Mouse (Mus musculus) neural tube, embryonic 11.5 days (tissue): ENCODE results near the gene Rsbn1l. TPM values are rescaled to one million over a fixed set of nuclear protein-coding genes. Genes with fewer than 3 reads are reported as not detected.

Experiments used
- ATAC-seq: fragments of 200-750 bp; cut with Nextera tagmentation; 2 replicates; pipeline ENCODE4 v1.8.0; 2017; ENCODE audit warnings: moderate number of reproducible peaks, mild to moderate bottlenecking, moderate TSS enrichment, moderate library complexity; ENCODE audit not compliant: insufficient read depth, low FRiP score, low TSS enrichment
- DNase-seq: peaks from one replicate; pipeline ENCODE4 v3.0.0-alpha.2; 2015; ENCODE audit warnings: low spot score
- H3K27ac ChIP-seq: fragments of 300-500 bp; sonication (generic); 2 replicates; pipeline ENCODE4 v1.5.1; 2014; ENCODE audit warnings: low read depth, mild to moderate bottlenecking, low read length
- H3K27me3 ChIP-seq: fragments of 300-500 bp; sonication (generic); 2 replicates; pipeline ENCODE4 v1.6.1; 2014; ENCODE audit warnings: mild to moderate bottlenecking, low read length, mixed read lengths; ENCODE audit not compliant: control insufficient read depth, insufficient read depth
- H3K36me3 ChIP-seq: fragments of 300-500 bp; sonication (generic); 2 replicates; pipeline ENCODE4 v1.6.1; 2014; ENCODE audit warnings: mild to moderate bottlenecking, low read length, moderate library complexity, mixed read lengths; ENCODE audit not compliant: control insufficient read depth, insufficient read depth
- H3K4me1 ChIP-seq: fragments of 300-500 bp; sonication (generic); 2 replicates; pipeline ENCODE4 v1.6.1; 2014; ENCODE audit warnings: low read length, mixed read lengths; ENCODE audit not compliant: control insufficient read depth, insufficient read depth
- H3K4me2 ChIP-seq: fragments of 300-500 bp; sonication (generic); 2 replicates; pipeline ENCODE4 v1.6.1; 2014; ENCODE audit warnings: low read depth, mild to moderate bottlenecking, moderate library complexity
- H3K4me3 ChIP-seq: fragments of 300-500 bp; sonication (generic); 2 replicates; pipeline ENCODE4 v1.5.1; 2014; ENCODE audit warnings: low read depth, low read length
- H3K9ac ChIP-seq: fragments of 300-500 bp; sonication (generic); 2 replicates; pipeline ENCODE4 v1.6.1; 2014; ENCODE audit warnings: mild to moderate bottlenecking, low read length
- H3K9me3 ChIP-seq: fragments of 300-500 bp; sonication (generic); 2 replicates; pipeline ENCODE4 v1.6.1; 2016; ENCODE audit warnings: low read length; ENCODE audit not compliant: control insufficient read depth
- WGBS: fragments of 180-500 bp; shearing (Covaris S2); extraction: QIAGEN DNeasy Blood & Tissue Kit; methylation state at CpG from one replicate; pipeline ENCODE4 v1.1.7; 2014; 5-methylcytosine and 5-hydroxymethylcytosine counted together
- polyA plus RNA-seq: library from polyadenylated mRNA; unstranded; fragments of >200 nt; fragmentation: Nextera tagmentation; extraction: Ambion mirVana; gene quantifications from 2 replicates; pipeline ENCODE4 v1.2.1, GENCODE M21; 2014

Gene Rsbn1l
- polyA plus RNA-seq, 1 experiment from 2014 or later = 5.6 TPM

DNA sequence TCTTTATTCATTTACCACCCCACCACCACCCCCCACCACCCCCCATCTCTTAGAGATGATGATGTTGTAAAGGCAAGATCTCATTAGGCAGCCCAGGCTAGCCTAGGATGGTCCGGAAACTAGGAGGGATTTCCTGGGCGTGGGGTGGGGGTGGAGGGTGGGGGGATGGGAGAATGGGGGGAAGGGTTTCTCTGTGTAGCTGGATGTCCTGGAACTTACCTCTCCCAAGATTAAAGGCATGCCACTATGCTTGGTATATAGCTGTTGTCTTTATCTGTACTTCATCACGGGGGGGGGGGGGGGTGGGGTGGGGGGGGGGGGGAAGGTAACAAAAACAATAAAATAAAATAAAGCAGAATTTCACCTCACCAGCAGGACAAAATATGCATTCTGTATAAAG lies 112.8 kb downstream of the Rsbn1l start:
- Histone ChIP-seq H3K27me3 (no peaks in the 10 kb centered on the region), H3K27ac (no peak overlapping the region), H3K9ac (no peak overlapping the region), H3K9me3 (no peaks in the 10 kb centered on the region), H3K4me2 (no peak overlapping the region), H3K4me3 (no peak overlapping the region), H3K36me3 (no peaks in the 10 kb centered on the region), H3K4me1 (no peaks in the 10 kb centered on the region)
- ATAC-seq = no peak
- no peak for DNase-seq
- 69% methylated on average over 2 of the region's 3 CpGs for WGBS

Other genes with a start within 250 kb of the Rsbn1l start
- 20.5 and 21.5 TPM in 2 replicates for gene Phtf2, start 74.3 kb downstream of the Rsbn1l start, polyA plus RNA-seq
- 53.1 and 56.8 TPM in 2 replicates for gene Tmem60, start 74.2 kb downstream of the Rsbn1l start, polyA plus RNA-seq
- 23.6 and 25.9 TPM in 2 replicates for gene Ptpn12, start 99.5 kb upstream of the Rsbn1l start, polyA plus RNA-seq
- gene Gsap, start 229.9 kb upstream of the Rsbn1l start, polyA plus RNA-seq = 1.6 and 1.7 TPM in 2 replicates